Mouse (Mus musculus): ENCODE results near the gene Galnt7. TPM values are rescaled to one million over a fixed set of nuclear protein-coding genes. Genes with fewer than 3 reads are reported as not detected.

The Galnt7 gene
- total and polyA plus RNA-seq, 3 experiments: 11.1 to 138 (median 18.5) TPM

GRCm38 (mm10) chr8:57534495-57534894, 118.3 kb downstream of the Galnt7 start:
- Histone ChIP-seq H3K4me3 (ENCODE audit: control insufficient read depth in 1 of 2, insufficient read depth in 1 of 2, low read depth in 2 of 2, low read length in 2 of 2) (no peak overlapping the region), H3K27ac (ENCODE audit: control insufficient read depth, low read depth, low read length) (no peak overlapping the region), H3K79me2 (ENCODE audit: control insufficient read depth, insufficient read depth, low read length, poor library complexity) (no peaks in the 10 kb centered on the region), H3K36me3 (ENCODE audit: control insufficient read depth in 1 of 2, insufficient read depth in 2 of 2, low read length in 2 of 2) (peaks cover 0 to 2% of the 10 kb centered on the region in 2 experiments; a peak in 2 of 4 replicates), H3K4me1 (ENCODE audit: control insufficient read depth in 1 of 2, insufficient read depth in 2 of 2, low read length in 2 of 2) (peaks cover 0 to 8% of the 10 kb centered on the region in 2 experiments; a peak in 2 of 4 replicates), H3K9ac (ENCODE audit: control insufficient read depth, low read depth, low read length, poor library complexity, severe bottlenecking) (no peak overlapping the region), H3K9me3 (replicated peaks; ENCODE audit: insufficient read depth, low read length) (no peaks in the 10 kb centered on the region), H3K27me3 (ENCODE audit: control insufficient read depth in 1 of 2, insufficient read depth in 2 of 2, low read length in 2 of 2) (no peaks in the 10 kb centered on the region)
- TF ChIP-seq POLR2A (IDR thresholded peaks at IDR 0.05; ENCODE audit: control insufficient read depth in 1 of 2, insufficient read depth in 1 of 2, low read depth in 1 of 2, low read length in 2 of 2, poor library complexity in 1 of 2) (no peak), SIN3A (IDR thresholded peaks at IDR 0.05; ENCODE audit: low read length) (no peak), MAZ (IDR thresholded peaks at IDR 0.05; ENCODE audit: low read depth, low read length) (no peak), UBTF (IDR thresholded peaks at IDR 0.05; ENCODE audit: borderline replicate concordance, insufficient read depth, low read depth, low read length) (no peak), CTCF (IDR thresholded peaks at IDR 0.05 in 2 of 3, conservative IDR thresholded peaks at IDR 0.05 in 1 of 3; ENCODE audit: control insufficient read depth in 1 of 3, insufficient read depth in 1 of 3, low read depth in 2 of 3, low read length in 3 of 3, poor library complexity in 1 of 3, severe bottlenecking in 1 of 3) (no peak), GATA1 (IDR thresholded peaks at IDR 0.05; ENCODE audit: low read depth, low read length) (no peak), HCFC1 (IDR thresholded peaks at IDR 0.05; ENCODE audit: low read depth, low read length) (no peak)
- no peak for DNase-seq (ENCODE audit: low read depth, low spot score)

DNA sequence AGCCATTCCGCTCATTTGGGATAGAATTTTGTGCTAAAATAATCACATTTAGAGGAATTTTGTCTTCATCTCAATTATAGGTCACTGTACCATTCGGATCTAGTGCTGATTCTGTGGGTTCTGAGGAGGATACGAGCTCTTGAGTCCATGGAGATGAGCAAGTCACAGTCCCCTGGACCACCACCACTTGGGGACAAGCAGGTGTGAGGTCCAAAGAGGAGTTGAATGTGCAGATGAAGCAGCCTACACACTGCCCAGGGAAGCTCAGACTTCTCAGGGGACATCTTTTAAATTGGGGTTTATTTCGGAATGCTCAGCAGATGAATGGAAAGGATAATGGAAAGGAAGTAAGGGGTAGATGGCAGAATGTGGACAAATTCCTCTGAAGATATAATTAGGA, 119.7 kb downstream of the Galnt7 start:
- Histone ChIP-seq H3K9me3 (replicated peaks; ENCODE audit: insufficient read depth, low read length) (no peaks in the 10 kb centered on the region), H3K79me2 (ENCODE audit: control insufficient read depth, insufficient read depth, low read length, poor library complexity) (no peaks in the 10 kb centered on the region), H3K4me1 (ENCODE audit: control insufficient read depth in 1 of 2, insufficient read depth in 2 of 2, low read length in 2 of 2) (peaks cover 0 to 8% of the 10 kb centered on the region in 2 experiments; a peak in 2 of 4 replicates), H3K9ac (ENCODE audit: control insufficient read depth, low read depth, low read length, poor library complexity, severe bottlenecking) (no peak overlapping the region), H3K36me3 (ENCODE audit: control insufficient read depth in 1 of 2, insufficient read depth in 2 of 2, low read length in 2 of 2) (peaks cover 0 to 2% of the 10 kb centered on the region in 2 experiments; a peak in 2 of 4 replicates), H3K27ac (ENCODE audit: control insufficient read depth, low read depth, low read length) (no peak overlapping the region), H3K4me3 (ENCODE audit: control insufficient read depth in 1 of 2, insufficient read depth in 1 of 2, low read depth in 2 of 2, low read length in 2 of 2) (no peak overlapping the region), H3K27me3 (ENCODE audit: control insufficient read depth in 1 of 2, insufficient read depth in 2 of 2, low read length in 2 of 2) (no peaks in the 10 kb centered on the region)
- TF ChIP-seq MXI1 (IDR thresholded peaks at IDR 0.05; ENCODE audit: low read depth, low read length): no peak
- no peak for TF ChIP-seq RCOR1 (IDR thresholded peaks at IDR 0.05; ENCODE audit: low read depth, low read length)
- TF ChIP-seq CHD2 (IDR thresholded peaks at IDR 0.05; ENCODE audit: low read length): no peak
- TF ChIP-seq BHLHE40 (IDR thresholded peaks at IDR 0.05; ENCODE audit: borderline replicate concordance, low read depth, low read length): no peak
- no peak for TF ChIP-seq GATA1 (IDR thresholded peaks at IDR 0.05; ENCODE audit: low read depth, low read length)
- TF ChIP-seq MYC (IDR thresholded peaks at IDR 0.05; ENCODE audit: low read depth, low read length): no peak
- TF ChIP-seq ETS1 (IDR thresholded peaks at IDR 0.05; ENCODE audit: low read depth, low read length): no peak
- no peak for TF ChIP-seq MAX (IDR thresholded peaks at IDR 0.05; ENCODE audit: low read length)
- TF ChIP-seq JUND (IDR thresholded peaks at IDR 0.05; ENCODE audit: low read depth, low read length): no peak
- no peak for TF ChIP-seq CHD1 (IDR thresholded peaks at IDR 0.05; ENCODE audit: low read depth, low read length)
- TF ChIP-seq TBP (IDR thresholded peaks at IDR 0.05; ENCODE audit: low read depth, low read length): no peak
- TF ChIP-seq ZC3H11A (IDR thresholded peaks at IDR 0.05; ENCODE audit: low read depth, low read length): no peak
- no peak for DNase-seq (ENCODE audit: low read depth, low spot score)

Data from MEL (cell line).